Mouse (Mus musculus): Measurements from ENCODE around the gene Olfr594.
"Not testable (repeated sequence)": the region's sequence is repeated elsewhere in the genome, so short reads cannot be mapped to it uniquely, and the experiment has no call there.

GRCm38 (mm10) chr7:103212050-103212449 lies 4.7 kb upstream of the Olfr594 start:
- TF ChIP-seq CTCF (IDR thresholded peaks at IDR 0.05; ENCODE audit: borderline replicate concordance, insufficient read depth, low read depth, low read length); POLR2A (IDR thresholded peaks at IDR 0.05; ENCODE audit: borderline replicate concordance, insufficient read depth, low read length): not testable (repeated sequence)
